Mouse (Mus musculus): ENCODE data around the gene Lrrc58. TPM values are rescaled to one million over a fixed set of nuclear protein-coding genes. Genes with fewer than 3 reads are reported as not detected.

Gene Lrrc58
- 22.0 TPM for polyA plus RNA-seq (2017; shearing (Covaris generic))

DNA sequence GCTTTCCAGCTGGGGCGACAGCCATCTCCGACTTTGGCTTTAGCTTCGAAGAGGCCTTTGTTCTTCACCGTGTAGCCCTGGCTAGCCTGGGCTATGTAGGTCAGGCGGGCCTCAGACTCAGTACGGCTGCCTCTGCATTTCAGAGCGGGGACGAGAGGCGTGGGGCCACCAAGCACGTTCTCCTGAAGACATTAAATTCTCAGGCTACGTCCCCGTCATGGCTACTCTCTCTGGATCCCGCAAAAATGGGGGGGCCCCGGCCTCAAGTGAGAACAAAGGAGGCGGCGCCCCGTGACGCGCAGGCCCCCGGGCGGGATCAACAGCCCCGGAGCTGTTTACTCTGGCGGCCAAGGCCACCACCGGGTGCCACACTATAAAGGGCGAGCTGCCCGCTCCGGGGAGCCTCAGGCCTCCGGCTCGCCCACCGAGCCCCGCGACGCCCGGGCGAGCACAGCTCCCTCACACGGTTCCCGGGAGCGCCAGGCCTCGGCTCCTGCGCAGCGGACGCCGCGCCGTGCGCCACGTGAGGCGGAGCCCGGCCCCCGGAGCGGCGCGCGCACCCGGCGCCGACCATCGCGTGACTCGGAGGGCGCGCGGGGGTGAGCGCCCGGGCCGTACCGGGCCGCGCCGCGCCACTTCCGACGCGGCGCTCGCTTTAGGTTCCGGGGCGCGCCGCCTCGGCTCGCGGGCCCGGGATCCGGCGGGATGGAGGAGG, at the start of gene Lrrc58:
Lrrc58 (plus strand) TSS at position 599 of the 715 bp plus-strand sequence.

GRCm38 (mm10) chr16:37861029-37861428, 7.2 kb upstream of the Lrrc58 start, which contains the start of gene Gm36028:
Gm36028 (minus strand) TSS chr16:37861146.

GRCm38 (mm10) chr16:37916138-37916817, 48.1 kb downstream of the Lrrc58 start, which contains the start of gene Gpr156:
Gpr156 (plus strand) TSS chr16:37916496.

Other genes with a start within 250 kb of the Lrrc58 start
- 28.7 TPM for gene Ndufb4, start 213.9 kb upstream of the Lrrc58 start, polyA plus RNA-seq (2017; shearing (Covaris generic))
- gene Fstl1, start 91.5 kb upstream of the Lrrc58 start, polyA plus RNA-seq (2017; shearing (Covaris generic)) = not detected
- not detected for gene Gm36028, start 7.2 kb upstream of the Lrrc58 start, polyA plus RNA-seq (2017; shearing (Covaris generic))
- gene Gpr156, start 48.1 kb downstream of the Lrrc58 start, polyA plus RNA-seq (2017; shearing (Covaris generic)) = not detected
- 93.3 TPM for gene Gsk3b, start 220.6 kb downstream of the Lrrc58 start, polyA plus RNA-seq (2017; shearing (Covaris generic))

All from naive thymus-derived CD4-positive, alpha-beta T cell, adult 5 months (primary cell).